Mouse (Mus musculus): ENCODE results near the gene Uchl3.

Uchl3 gene

GRCm38 (mm10) chr14:101666536-101666935 lies 12.8 kb downstream of the Uchl3 start:
- DNase-seq (ENCODE audit: low read depth): no peak

- DNase-seq (ENCODE audit: low read depth): no peak
Observed at GRCm38 (mm10) chr14:101668626-101669025, 14.9 kb downstream of the Uchl3 start.

GRCm38 (mm10) chr14:101672226-101672625 lies 18.5 kb downstream of the Uchl3 start:
- DNase-seq (ENCODE audit: low read depth): no peak

- no peak for DNase-seq (ENCODE audit: low read depth)
Observed at GRCm38 (mm10) chr14:101687696-101688095, 33.9 kb downstream of the Uchl3 start.

GRCm38 (mm10) chr14:101688406-101688805 lies 34.6 kb downstream of the Uchl3 start:
- no peak for DNase-seq (ENCODE audit: low read depth)

- no peak for DNase-seq (ENCODE audit: low read depth)
Observed at GRCm38 (mm10) chr14:101704479-101704878, 50.7 kb downstream of the Uchl3 start.

- DNase-seq (ENCODE audit: low read depth): no peak
Observed at GRCm38 (mm10) chr14:101707088-101707487, 53.3 kb downstream of the Uchl3 start.

- no peak for DNase-seq (ENCODE audit: low read depth)
Observed at GRCm38 (mm10) chr14:101714414-101714813, 60.6 kb downstream of the Uchl3 start.

GRCm38 (mm10) chr14:101729237-101729971 lies 75.6 kb downstream of the Uchl3 start, which contains the start of the genes Gm9922 and Lmo7:
Gm9922 (minus strand) TSS chr14:101729814.
Lmo7 (plus strand) TSS chr14:101729957.
- DNase-seq (ENCODE audit: low read depth): no peak

- DNase-seq (ENCODE audit: low read depth): no peak
Observed at GRCm38 (mm10) chr14:101729972-101730692, 76.4 kb downstream of the Uchl3 start.

GRCm38 (mm10) chr14:101733542-101734303 lies 80.0 kb downstream of the Uchl3 start:
- peak; percentile 18 for DNase-seq (ENCODE audit: low read depth)

GRCm38 (mm10) chr14:101737501-101737900 lies 83.7 kb downstream of the Uchl3 start:
- DNase-seq (ENCODE audit: low read depth): no peak

All from 416B (cell line).